Mouse (Mus musculus): ENCODE measurements around the gene Gm813.

DNA sequence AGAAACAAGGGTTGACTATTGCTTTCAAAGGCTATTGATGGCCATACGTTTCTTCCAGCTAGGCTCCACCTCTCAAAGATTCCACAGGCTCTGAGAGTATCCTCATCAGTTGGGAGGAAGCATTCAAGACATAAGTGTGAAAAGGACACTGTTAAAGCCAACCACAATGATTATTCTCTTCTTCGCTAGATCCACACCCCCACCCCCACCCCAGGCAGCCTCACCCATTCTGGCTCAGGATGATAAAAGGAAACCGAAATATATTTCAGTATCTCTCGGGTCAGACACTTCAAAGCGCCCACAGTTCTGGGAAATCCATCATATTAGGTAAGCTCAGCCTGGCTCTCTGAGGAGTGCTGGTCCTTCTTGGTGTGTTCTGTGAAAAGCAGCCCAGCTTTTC lies 45.0 kb upstream of the Gm813 start:
- TF ChIP-seq CTCF (IDR thresholded peaks at IDR 0.05) (no peak), POLR2A (IDR thresholded peaks at IDR 0.05; ENCODE audit: insufficient read depth, low read depth, low read length) (no peak)
